Mouse (Mus musculus) lung, embryonic 14.5 days (tissue): Measurements from ENCODE around the gene Mpzl3. TPM values are rescaled to one million over a fixed set of nuclear protein-coding genes. Genes with fewer than 3 reads are reported as not detected.

Source experiments
- ATAC-seq: fragments of 200-750 bp; cut with Nextera tagmentation; 2 replicates; pipeline ENCODE4 v1.8.0; 2017; ENCODE audit warnings: mild to moderate bottlenecking, moderate TSS enrichment, moderate library complexity; ENCODE audit not compliant: insufficient read depth
- DNase-seq: peaks from one replicate; pipeline ENCODE4 v3.0.0-alpha.2; 2015
- H3K27ac ChIP-seq: fragments of 300-500 bp; sonication (generic); 2 replicates; pipeline ENCODE4 v1.5.1; 2014; ENCODE audit warnings: low read depth, mild to moderate bottlenecking, moderate library complexity
- H3K27me3 ChIP-seq: fragments of 300-500 bp; sonication (generic); 2 replicates; pipeline ENCODE4 v1.6.1; 2014; ENCODE audit warnings: low read length, control low read depth; ENCODE audit not compliant: insufficient read depth
- H3K36me3 ChIP-seq: fragments of 300-500 bp; sonication (generic); 2 replicates; pipeline ENCODE4 v1.6.1; 2014; ENCODE audit warnings: control low read depth; ENCODE audit not compliant: insufficient read depth
- H3K4me1 ChIP-seq: fragments of 300-500 bp; sonication (generic); 2 replicates; pipeline ENCODE4 v1.6.1; 2014; ENCODE audit warnings: antibody characterized with exemption, control low read depth; ENCODE audit not compliant: insufficient read depth
- H3K4me2 ChIP-seq: fragments of 300-500 bp; sonication (generic); 2 replicates; pipeline ENCODE4 v1.6.1; 2014; ENCODE audit warnings: mild to moderate bottlenecking
- H3K4me3 ChIP-seq: fragments of 300-500 bp; sonication (generic); 2 replicates; pipeline ENCODE4 v1.5.1; 2014; ENCODE audit warnings: low read depth, low read length
- H3K9ac ChIP-seq: fragments of 300-500 bp; sonication (generic); 2 replicates; pipeline ENCODE4 v1.6.1; 2014
- H3K9me3 ChIP-seq: fragments of 300-500 bp; sonication (generic); 2 replicates; pipeline ENCODE4 v1.6.1; 2016; ENCODE audit warnings: low read depth, low read length, control low read depth
- CTCF ChIP-seq: IDR thresholded peaks from 2 replicates; pipeline ENCODE4 v1.5.1; 2016; ENCODE audit warnings: antibody characterized with exemption, low read depth
- WGBS: fragments of 180-500 bp; shearing (Covaris S2); extraction: QIAGEN DNeasy Blood & Tissue Kit; methylation state at CpG from one replicate; pipeline ENCODE4 v1.1.7; 2014; 5-methylcytosine and 5-hydroxymethylcytosine counted together
- polyA plus RNA-seq: library from polyadenylated mRNA; unstranded; fragments of >200 nt; fragmentation: Nextera tagmentation; extraction: Ambion mirVana; gene quantifications from 2 replicates; pipeline ENCODE4 v1.2.1, GENCODE M21; 2014

The Mpzl3 gene
- polyA plus RNA-seq, 1 experiment from 2014 or later: 2.1 TPM

DNA sequence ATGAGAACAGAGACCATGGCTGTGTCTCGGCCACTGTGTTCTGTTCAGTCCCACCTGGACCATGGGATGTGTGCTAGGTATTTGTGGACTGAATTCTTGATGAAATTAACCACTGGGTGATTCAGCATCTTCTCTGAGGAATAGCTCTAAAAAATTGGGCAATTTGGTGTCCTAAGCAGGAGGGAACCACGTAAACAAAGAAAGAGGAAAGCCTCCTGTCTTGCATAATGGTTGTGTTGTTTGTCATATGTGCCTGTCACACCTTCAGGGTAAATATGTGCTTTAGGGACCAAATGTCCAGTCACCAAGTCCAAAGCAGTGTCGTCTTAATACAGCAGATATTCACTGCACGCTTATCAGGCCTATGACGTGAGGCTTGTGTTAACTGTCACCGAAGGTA is 9.4 kb downstream of the Mpzl3 start:
- Histone ChIP-seq H3K9me3 (no peaks in the 10 kb centered on the region), H3K27me3 (no peaks in the 10 kb centered on the region), H3K4me2 (no peak overlapping the region), H3K4me3 (no peak overlapping the region), H3K36me3 (no peaks in the 10 kb centered on the region), H3K4me1 (no peaks in the 10 kb centered on the region), H3K27ac (no peak overlapping the region), H3K9ac (no peak overlapping the region)
- WGBS: 70% methylated on average over 6 of the region's 6 CpGs
- no peak for TF ChIP-seq CTCF
- DNase-seq (no peak), ATAC-seq (no peak)

GRCm38 (mm10) chr9:45066735-45067134 is 11.7 kb downstream of the Mpzl3 start:
- no peak overlapping the region for H3K4me2 ChIP-seq
- ATAC-seq (no peak), DNase-seq (no peak)
- no peak overlapping the region for H3K4me3 ChIP-seq
- no peaks in the 10 kb centered on the region for H3K36me3 ChIP-seq
- no peaks in the 10 kb centered on the region for H3K4me1 ChIP-seq
- no peaks in the 10 kb centered on the region for H3K27me3 ChIP-seq
- no peak for TF ChIP-seq CTCF
- 69% methylated on average over 4 of the region's 4 CpGs for WGBS
- H3K27ac ChIP-seq: no peak overlapping the region
- no peak overlapping the region for H3K9ac ChIP-seq
- no peaks in the 10 kb centered on the region for H3K9me3 ChIP-seq

GRCm38 (mm10) chr9:45071800-45072199 is 16.8 kb downstream of the Mpzl3 start:
- H3K9me3 ChIP-seq: no peaks in the 10 kb centered on the region
- ATAC-seq (no peak), DNase-seq (no peak)
- no peak overlapping the region for H3K4me3 ChIP-seq
- no peak for TF ChIP-seq CTCF
- no peaks in the 10 kb centered on the region for H3K27me3 ChIP-seq
- no peak overlapping the region for H3K4me2 ChIP-seq
- H3K9ac ChIP-seq: no peak overlapping the region
- H3K4me1 ChIP-seq: no peaks in the 10 kb centered on the region
- WGBS: 47% methylated on average over 3 of the region's 3 CpGs
- H3K27ac ChIP-seq: no peak overlapping the region
- no peaks in the 10 kb centered on the region for H3K36me3 ChIP-seq

- no peak for DNase-seq
Observed at GRCm38 (mm10) chr9:45077859-45078258, 22.9 kb downstream of the Mpzl3 start.

GRCm38 (mm10) chr9:45079011-45079410 is 24.0 kb downstream of the Mpzl3 start, which contains the start of gene Jaml:
Gene Jaml, plus strand, starts transcription at chr9:45079183.
- ATAC-seq (no peak), DNase-seq (no peak)
- H3K4me2 ChIP-seq: no peak within 1 kb of the TSS
- no peak for TF ChIP-seq CTCF
- H3K9ac ChIP-seq: no peak within 1 kb of the TSS
- no peaks in the 10 kb centered on the region for H3K9me3 ChIP-seq
- no peak within 1 kb of the TSS for H3K4me3 ChIP-seq
- H3K4me1 ChIP-seq: no peaks in the 10 kb centered on the region
- H3K27ac ChIP-seq: no peak within 1 kb of the TSS
- WGBS: 86% methylated on average over 5 of the region's 5 CpGs
- H3K27me3 ChIP-seq: no peaks in the 10 kb centered on the region
- no peaks in the 10 kb centered on the region for H3K36me3 ChIP-seq

More at GRCm38 (mm10) chr9:45077859-45078258, 22.9 kb downstream of the Mpzl3 start:
- H3K4me1 ChIP-seq: no peaks in the 10 kb centered on the region
- no peaks in the 10 kb centered on the region for H3K27me3 ChIP-seq
- WGBS: 56% methylated on average over 3 of the region's 3 CpGs
- no peak for TF ChIP-seq CTCF
- H3K36me3 ChIP-seq: no peaks in the 10 kb centered on the region
- no peak overlapping the region for H3K9ac ChIP-seq
- no peak for ATAC-seq
- H3K9me3 ChIP-seq: no peaks in the 10 kb centered on the region
- H3K27ac ChIP-seq: no peak overlapping the region
- H3K4me3 ChIP-seq: no peak overlapping the region
- H3K4me2 ChIP-seq: no peak overlapping the region

- no peak overlapping the region for H3K27ac ChIP-seq
- no peak overlapping the region for H3K4me3 ChIP-seq
- H3K4me2 ChIP-seq: no peak overlapping the region
- ATAC-seq (no peak), DNase-seq (no peak)
- no peak overlapping the region for H3K9ac ChIP-seq
- TF ChIP-seq CTCF: no peak
- 82% methylated on average over 3 of the region's 3 CpGs for WGBS
- no peaks in the 10 kb centered on the region for H3K27me3 ChIP-seq
- H3K4me1 ChIP-seq: no peaks in the 10 kb centered on the region
- no peaks in the 10 kb centered on the region for H3K36me3 ChIP-seq
- no peaks in the 10 kb centered on the region for H3K9me3 ChIP-seq
Observed at GRCm38 (mm10) chr9:45083132-45083531, 28.1 kb downstream of the Mpzl3 start.

DNA sequence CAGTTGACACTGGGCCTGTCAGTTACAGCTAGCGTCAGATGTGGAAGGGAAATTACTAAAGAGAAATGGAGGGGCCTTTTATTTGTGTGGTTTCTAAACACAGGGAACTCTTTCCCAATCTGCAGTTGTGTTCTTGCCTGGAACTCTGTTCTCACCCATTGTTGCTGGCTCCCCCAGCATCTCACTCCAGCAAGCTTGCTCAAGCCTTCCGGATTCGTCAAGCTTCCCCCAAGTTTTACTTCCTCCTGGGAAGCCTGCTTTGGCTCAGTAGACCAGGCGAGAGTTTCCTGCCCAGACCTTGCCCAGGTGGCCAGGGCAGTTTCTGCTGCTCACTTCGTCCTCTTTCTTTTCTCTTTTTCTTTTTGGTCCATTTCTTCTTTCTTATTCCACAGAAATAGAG is 29.6 kb downstream of the Mpzl3 start:
- Histone ChIP-seq H3K9ac (no peak overlapping the region), H3K36me3 (no peaks in the 10 kb centered on the region), H3K27ac (no peak overlapping the region), H3K4me1 (no peaks in the 10 kb centered on the region), H3K4me3 (no peak overlapping the region), H3K4me2 (no peak overlapping the region), H3K27me3 (no peaks in the 10 kb centered on the region), H3K9me3 (no peaks in the 10 kb centered on the region)
- no peak for TF ChIP-seq CTCF
- WGBS: 53% methylated on average over 5 of the region's 5 CpGs
- ATAC-seq (no peak), DNase-seq (no peak)
